Mouse (Mus musculus) adrenal gland, adult 2 months (tissue): ENCODE data around the gene Ghr. TPM values are rescaled to one million over a fixed set of nuclear protein-coding genes. Genes with fewer than 3 reads are reported as not detected.

Experiments used
- DNase-seq: peaks from one replicate; pipeline ENCODE4 v3.0.0; 2021
- long read RNA-seq: library from polyadenylated mRNA; stranded (forward); transcript quantifications from one replicate; pipeline ENCODE4 v2.0.0, GENCODE M21; 2021
- polyA plus RNA-seq: library from polyadenylated mRNA; depleted of rRNA; stranded (reverse); fragments of >200 nt; gene quantifications from 2 replicates; pipeline ENCODE4 v1.2.3, GENCODE M21; 2012; rRNA removed
- total RNA-seq, 2 experiments: library from RNA; stranded (reverse); gene quantifications; 2 replicates each; pipeline ENCODE4 v1.2.3; 2021

Gene Ghr
- 100 to 1,000 TPM; 175 to 214 TPM for total RNA-seq
- polyA plus RNA-seq: 17.5 and 32.5 TPM in 2 replicates
- long read RNA-seq, full-length matches to known transcripts: 110 of 137 reads
- long read RNA-seq, partial matches to known transcripts: 5 of 137 reads
- long read RNA-seq, other reads (novel, unspliced or antisense): 22 of 137 reads

DNA sequence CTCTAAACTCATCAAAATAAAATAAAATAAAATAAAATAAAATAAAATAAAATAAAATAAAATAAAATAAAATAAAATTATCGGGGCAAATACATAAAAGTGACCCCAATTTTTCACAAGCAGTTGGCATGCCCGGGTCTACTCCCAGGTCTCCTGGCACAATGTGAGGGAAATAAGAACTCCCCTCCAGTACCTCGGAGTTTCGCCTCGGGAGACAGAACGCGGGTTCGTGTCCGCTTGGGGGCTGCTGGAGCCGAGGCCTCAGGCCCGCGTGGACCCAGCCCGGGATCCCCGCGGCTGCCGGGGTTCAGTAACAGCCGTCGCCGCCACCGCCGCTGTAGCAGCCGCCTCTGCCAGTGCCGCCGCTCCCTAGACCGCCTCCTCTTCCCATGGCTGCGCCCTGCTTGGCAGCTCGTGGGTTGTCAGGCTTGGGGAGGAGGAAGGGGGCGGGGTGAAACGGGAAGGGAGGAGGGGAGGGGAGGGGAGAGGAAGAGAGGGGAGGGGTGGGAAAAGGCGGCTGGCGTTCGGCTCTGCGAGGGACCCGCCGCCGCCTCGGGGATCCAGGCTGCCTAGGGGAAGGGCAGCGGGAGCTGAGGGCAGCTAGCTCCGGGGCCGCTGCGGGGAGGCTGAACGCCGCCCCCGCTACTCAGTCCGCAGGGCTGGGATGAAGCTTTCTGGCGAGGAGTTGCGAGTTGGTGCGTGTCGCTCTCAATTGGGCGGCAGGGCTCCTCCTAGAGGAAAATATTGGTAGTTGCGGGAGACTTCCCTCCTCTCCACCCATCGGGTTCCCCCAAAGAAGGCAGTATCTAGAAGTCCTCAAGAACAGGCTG is at the start of gene Ghr:
Gene Ghr (minus strand): TSS at position 686 of the 830 bp plus-strand sequence.
- peak; percentile 93 for DNase-seq

GRCm38 (mm10) chr15:3622746-3623145 is 39.5 kb upstream of the Ghr start:
- no peak for DNase-seq

- peak; percentile 14 for DNase-seq
These were observed 37.1 kb upstream of the Ghr start for GRCm38 (mm10) chr15:3620368-3620767.

GRCm38 (mm10) chr15:3618311-3618710 is 35.0 kb upstream of the Ghr start:
- DNase-seq: peak; percentile 15

- no peak for DNase-seq
These were observed 28.7 kb upstream of the Ghr start for GRCm38 (mm10) chr15:3611961-3612360.

- no peak for DNase-seq
These were observed 24.7 kb upstream of the Ghr start for GRCm38 (mm10) chr15:3607951-3608350.

DNA sequence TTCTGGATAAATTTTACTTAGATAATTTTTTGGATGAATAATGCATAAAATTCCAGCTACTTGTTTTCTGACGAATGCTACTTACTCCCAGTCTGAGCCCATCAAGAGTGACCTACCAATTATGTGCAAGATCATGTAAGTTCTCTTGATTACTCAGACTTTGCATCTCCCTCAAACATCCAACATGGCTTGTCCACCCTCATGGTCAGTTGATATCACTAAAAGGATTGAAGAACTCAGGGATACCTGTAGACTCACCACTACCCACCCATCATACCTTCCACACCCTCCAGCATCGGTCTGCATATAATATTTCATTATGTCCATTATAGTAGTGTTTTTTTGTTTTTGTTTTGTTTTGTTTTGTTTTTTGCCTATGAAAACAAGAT is 18.8 kb upstream of the Ghr start:
- no peak for DNase-seq

- no peak for DNase-seq
These were observed 18.3 kb upstream of the Ghr start for GRCm38 (mm10) chr15:3601422-3602097.

DNA sequence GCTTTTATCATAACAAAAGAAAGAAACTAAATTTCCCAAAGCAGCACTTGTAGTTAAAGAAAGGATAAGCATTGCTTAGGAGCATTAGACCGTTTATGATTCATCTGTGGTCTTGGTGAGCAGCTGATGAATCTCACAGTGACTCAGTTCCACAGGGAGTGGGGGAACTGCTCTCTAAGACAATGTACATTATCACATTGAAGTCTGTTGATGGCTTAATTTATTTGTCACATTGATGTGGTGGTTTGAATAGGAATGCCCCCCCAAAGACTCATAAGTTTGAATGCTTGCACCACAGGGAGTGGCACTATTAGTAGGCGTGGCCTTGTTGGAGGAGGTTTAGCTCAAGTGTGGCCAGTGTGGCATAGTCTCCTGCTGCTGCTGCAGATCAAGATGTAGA is 4.6 kb upstream of the Ghr start:
- no peak for DNase-seq

DNA sequence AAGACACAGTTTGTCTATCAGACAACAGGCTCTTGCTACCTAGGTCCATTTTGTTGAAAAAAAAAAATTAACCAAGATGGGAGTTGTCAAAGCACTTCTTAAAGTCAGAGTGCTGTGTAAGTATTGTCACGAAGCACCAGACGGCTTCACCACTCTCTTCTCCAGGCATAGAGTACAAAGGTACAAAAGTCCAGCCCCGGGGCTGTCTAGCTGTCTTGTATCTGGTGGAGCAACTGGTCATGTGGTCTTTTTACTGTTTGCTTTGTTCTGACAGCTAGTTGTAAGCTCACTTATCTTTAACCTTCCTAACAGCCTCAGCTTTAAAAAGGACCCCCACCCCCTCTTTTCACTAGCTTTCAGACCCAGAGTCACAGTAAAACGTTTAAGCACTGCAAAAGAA is 1.1 kb upstream of the Ghr start:
- DNase-seq: no peak

DNA sequence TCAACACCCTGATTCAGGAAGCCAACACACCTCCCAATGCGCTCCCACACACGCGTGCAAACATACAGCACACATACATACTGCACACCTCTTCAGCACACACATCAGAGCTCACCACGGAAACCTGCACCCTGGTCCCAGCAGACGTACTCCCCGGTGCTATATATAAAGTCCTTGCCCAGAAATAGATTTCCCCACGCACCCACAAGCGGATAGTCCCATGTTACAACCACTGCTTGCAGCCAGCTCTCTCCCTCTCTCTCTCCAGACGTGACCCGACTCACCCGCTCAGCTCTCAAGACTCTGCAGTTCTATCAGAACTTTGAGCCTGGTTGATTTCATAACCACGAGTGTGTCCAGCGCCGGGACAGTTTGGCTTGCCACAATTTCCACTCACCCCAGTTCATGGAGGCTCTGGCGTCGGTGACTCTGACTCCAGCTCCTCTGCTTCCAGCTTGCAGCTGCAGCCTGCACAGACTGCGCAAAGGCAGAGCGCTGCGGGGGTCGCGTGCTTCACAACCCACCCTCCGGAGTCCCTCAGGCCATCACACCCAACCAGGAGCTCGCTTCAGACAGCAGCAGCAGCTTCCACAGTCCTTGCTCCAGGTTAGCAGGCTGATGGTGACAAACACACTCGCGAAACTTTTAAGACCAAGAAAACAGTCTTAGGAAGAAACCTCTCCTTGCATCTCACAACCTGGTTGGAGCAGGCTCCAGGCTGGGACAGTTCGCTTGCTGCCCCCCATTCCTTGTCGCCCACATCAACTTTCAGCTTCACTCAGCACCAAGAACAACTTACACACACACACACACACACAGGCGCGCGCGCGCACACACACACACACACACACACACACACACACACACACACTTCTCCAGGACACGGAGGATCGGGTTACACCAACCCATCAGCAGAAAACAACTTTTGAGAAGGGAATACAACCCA is 1.2 kb downstream of the Ghr start:
- DNase-seq: peak; percentile 71

- DNase-seq: no peak
These were observed 2.0 kb downstream of the Ghr start for GRCm38 (mm10) chr15:3581337-3581736.

DNA sequence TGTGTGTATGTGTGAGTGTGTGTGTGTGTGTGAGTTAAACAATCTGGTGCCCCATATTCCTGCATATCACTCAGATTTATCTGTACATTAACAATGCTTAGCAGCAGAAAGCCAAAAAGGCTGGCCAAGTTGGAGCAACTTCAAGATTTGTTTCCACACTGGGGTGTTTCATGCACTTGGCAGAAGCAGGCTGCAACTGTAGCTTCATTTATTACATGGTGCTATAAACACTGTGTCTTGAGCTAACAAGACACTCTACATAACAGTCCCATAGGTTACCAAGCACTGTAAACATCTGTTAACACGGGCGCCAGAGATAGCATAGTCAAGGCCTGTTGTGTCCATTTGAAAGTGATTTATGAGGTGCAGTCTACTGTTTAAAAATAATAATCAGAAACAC is 3.1 kb downstream of the Ghr start:
- peak; percentile 31 for DNase-seq

DNA sequence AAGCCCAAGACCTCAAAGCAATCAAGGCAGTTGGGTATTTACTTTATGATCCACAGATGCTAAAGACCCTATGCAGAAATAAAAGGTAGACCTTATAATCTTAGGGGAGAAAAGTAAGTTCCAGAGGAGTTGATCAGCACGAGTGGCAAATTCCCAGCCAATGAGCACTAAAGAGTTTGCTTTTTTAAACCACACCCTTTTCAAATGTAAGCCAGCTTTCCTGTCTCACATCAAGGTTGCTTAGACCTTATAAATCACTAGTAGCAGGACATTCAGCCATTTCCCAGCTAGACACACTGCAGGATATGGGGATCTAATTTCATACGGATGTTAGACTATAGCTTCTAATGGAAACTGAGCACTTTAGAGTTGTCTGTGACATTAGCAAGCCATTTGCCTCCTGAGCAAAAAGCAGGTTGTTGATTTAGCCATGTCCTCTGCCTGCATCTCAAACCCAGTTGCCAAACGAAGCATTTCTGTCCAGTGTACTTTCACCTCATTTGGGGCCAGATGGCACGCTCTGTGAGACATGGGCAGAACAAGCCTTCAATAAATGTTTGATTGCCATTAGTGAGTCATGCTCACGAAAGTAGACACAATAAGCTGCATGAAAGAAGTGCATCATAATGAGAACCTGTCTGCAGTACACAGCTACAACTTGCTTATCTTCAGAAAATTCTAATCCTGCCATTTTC is 4.9 kb downstream of the Ghr start:
- DNase-seq: peak; percentile 36

- DNase-seq: no peak
These were observed 14.0 kb downstream of the Ghr start for GRCm38 (mm10) chr15:3569178-3569903.

GRCm38 (mm10) chr15:3564570-3564969 is 18.7 kb downstream of the Ghr start:
- no peak for DNase-seq

DNA sequence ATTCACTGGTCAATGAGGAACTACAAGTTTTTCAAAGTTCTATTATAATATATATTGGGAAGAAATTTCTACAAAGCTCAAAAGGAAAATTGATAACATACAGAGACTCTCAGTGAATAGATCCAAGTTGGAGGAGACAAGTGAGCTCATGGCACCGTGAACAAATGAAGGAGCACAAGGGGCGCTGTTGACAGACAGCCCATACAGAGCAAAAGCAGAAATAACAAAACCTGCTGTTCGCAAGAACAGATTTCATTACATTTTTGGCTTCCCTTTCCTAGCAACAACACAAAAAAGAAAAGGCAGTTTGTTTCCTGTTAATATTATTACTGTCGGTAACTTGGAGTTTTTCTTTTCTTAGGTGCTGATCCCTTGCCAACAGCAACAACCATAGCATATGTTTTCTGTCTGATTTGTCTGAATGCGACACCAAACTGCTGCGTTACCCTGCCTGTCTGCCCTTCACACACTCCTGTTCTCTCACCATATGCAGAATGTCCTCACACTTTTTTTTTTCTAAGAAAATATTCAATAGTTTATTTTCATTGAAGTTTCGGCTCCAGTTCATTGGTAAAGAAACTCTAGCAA is 19.3 kb downstream of the Ghr start:
- DNase-seq: no peak

DNA sequence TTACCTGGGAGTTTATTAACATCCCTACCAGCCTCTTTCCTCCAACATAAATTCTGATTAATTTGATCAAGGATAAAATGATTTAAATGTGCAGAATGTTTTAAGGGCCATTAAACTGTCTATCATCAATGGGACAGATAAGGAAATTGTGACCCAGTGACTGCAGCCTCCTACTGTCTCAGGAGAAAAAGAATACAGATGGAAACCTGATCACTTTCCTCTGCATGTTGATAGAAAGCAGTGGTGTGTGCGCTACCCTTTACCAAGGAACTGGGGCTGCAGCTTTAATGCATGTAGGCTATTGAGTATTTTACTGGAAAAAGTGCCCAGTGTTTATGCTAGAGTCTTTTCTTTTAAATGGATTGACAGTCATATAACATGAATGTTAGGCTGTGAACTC is 19.8 kb downstream of the Ghr start:
- no peak for DNase-seq

- no peak for DNase-seq
These were observed 24.8 kb downstream of the Ghr start for GRCm38 (mm10) chr15:3558524-3558923.

DNA sequence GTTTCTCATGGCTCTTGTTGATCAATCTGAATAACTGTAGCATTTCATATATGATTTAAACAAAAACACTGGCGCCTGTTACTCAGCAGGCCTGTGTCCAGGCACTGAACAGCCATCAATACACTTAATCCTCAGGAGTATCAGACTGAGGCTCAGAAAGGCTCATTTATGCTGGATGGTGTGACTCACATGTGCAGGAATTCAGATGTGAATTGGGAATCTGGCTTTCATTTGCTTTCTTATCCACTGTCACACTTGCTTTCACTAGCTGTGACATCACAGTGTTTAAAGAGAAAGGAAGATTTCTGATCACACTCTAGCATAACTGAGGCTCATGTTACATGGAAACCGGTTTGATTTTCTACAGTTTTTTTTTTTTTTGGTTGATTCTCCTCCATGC is 39.0 kb downstream of the Ghr start:
- DNase-seq: no peak
